In genomic region chr4:132268871-132269739, GRCm38 (mm10) we compare ENCODE assay signal across 8 mouse cellular contexts. TPM values are rescaled to one million over a fixed set of nuclear protein-coding genes. Genes with fewer than 3 reads are reported as not detected.
DNase-seq lines count a peak whose midpoint lies in the region; ATAC-seq and TF ChIP-seq lines count a peak whose summit lies in the region.

No protein-coding gene starts in this region.

- no peaks in the 10 kb centered on the region for H3K36me3 ChIP-seq in heart, embryonic 13.5 days
- no peaks in the 10 kb centered on the region for H3K36me3 ChIP-seq in heart, embryonic 11.5 days (ENCODE audit: control insufficient read depth, insufficient read depth, low read length)
- H3K36me3 ChIP-seq in embryonic facial prominence, embryonic 15.5 days, result no peaks in the 10 kb centered on the region
- H3K36me3 ChIP-seq in liver, embryonic 14.5 days (replicated peaks; ENCODE audit: control insufficient read depth, insufficient read depth, low read depth), result no peaks in the 10 kb centered on the region

- no peak for ATAC-seq in heart, embryonic 13.5 days (ENCODE audit: extremely low read depth, insufficient number of reproducible peaks, low FRiP score, low TSS enrichment)
- ATAC-seq in heart, embryonic 11.5 days (replicated peaks; ENCODE audit: insufficient number of reproducible peaks, low FRiP score, low TSS enrichment), result no peak
- ATAC-seq in embryonic facial prominence, embryonic 15.5 days (ENCODE audit: insufficient number of reproducible peaks, low FRiP score, low TSS enrichment, low read depth), result no peak
- no peak; the same call in 1 of the 2 replicates for ATAC-seq in liver, embryonic 14.5 days (ENCODE audit: insufficient read depth)

- intact Hi-C loops in left cerebral cortex, postnatal 25 days (cut with DNase I), result no loop called here

- peak overlapping the region; percentile 90 for H3K27ac ChIP-seq in heart, embryonic 13.5 days (replicated peaks)
- H3K27ac ChIP-seq in heart, embryonic 11.5 days (ENCODE audit: low read depth, low read length), result no peak overlapping the region
- peak overlapping the region; percentile 98 for H3K27ac ChIP-seq in embryonic facial prominence, embryonic 15.5 days (replicated peaks)
- peak overlapping the region; percentile 84 for H3K27ac ChIP-seq in liver, embryonic 14.5 days

- 12% methylated on average over 6 of the region's 6 CpGs for WGBS in heart, embryonic 13.5 days
- 14% methylated on average over 6 of the region's 6 CpGs for WGBS in heart, embryonic 11.5 days (ENCODE audit: insufficient replicate concordance)
- WGBS in embryonic facial prominence, embryonic 15.5 days, result 6% methylated on average over 6 of the region's 6 CpGs
- WGBS in liver, embryonic 14.5 days (ENCODE audit: insufficient replicate concordance), result 6% methylated on average over 6 of the region's 6 CpGs

- peaks cover 14% of the 10 kb centered on the region for H3K4me1 ChIP-seq in heart, embryonic 13.5 days
- peaks cover 5% of the 10 kb centered on the region; the same call in 1 of the 2 replicates for H3K4me1 ChIP-seq in heart, embryonic 11.5 days (ENCODE audit: control insufficient read depth, insufficient read depth, low read length)
- H3K4me1 ChIP-seq in embryonic facial prominence, embryonic 15.5 days, result peaks cover 17% of the 10 kb centered on the region; the same call in 1 of the 2 replicates
- H3K4me1 ChIP-seq in liver, embryonic 14.5 days (replicated peaks; ENCODE audit: control insufficient read depth in 2 of 2, insufficient read depth in 2 of 2, low read length in 1 of 2), result peaks cover 2 to 12% of the 10 kb centered on the region in 2 experiments; a peak in 3 of 4 replicates

- TF ChIP-seq EP300 in liver, embryonic 14.5 days (IDR thresholded peaks at IDR 0.05; ENCODE audit: low read depth), result no peak

- H3K9ac ChIP-seq in heart, embryonic 13.5 days, result no peak overlapping the region
- H3K9ac ChIP-seq in heart, embryonic 11.5 days (ENCODE audit: low read depth, low read length), result no peak overlapping the region
- no peak overlapping the region for H3K9ac ChIP-seq in embryonic facial prominence, embryonic 15.5 days
- no peak overlapping the region for H3K9ac ChIP-seq in liver, embryonic 14.5 days (replicated peaks)

- H3K4me3 ChIP-seq in heart, embryonic 13.5 days, result no peak overlapping the region
- H3K4me3 ChIP-seq in heart, embryonic 11.5 days (ENCODE audit: low read depth, low read length), result no peak overlapping the region
- no peak overlapping the region for H3K4me3 ChIP-seq in embryonic facial prominence, embryonic 15.5 days (replicated peaks)
- no peak overlapping the region for H3K4me3 ChIP-seq in liver, embryonic 14.5 days (ENCODE audit: insufficient read depth in 1 of 2, low read depth in 2 of 2, low read length in 2 of 2)

- peak overlapping the region; percentile 73 for H3K4me2 ChIP-seq in heart, embryonic 13.5 days
- no peak overlapping the region for H3K4me2 ChIP-seq in heart, embryonic 11.5 days
- H3K4me2 ChIP-seq in embryonic facial prominence, embryonic 15.5 days (replicated peaks), result 0 out of 2 replicates have a peak overlapping the region, but pooled peaks have one; percentile 61
- H3K4me2 ChIP-seq in liver, embryonic 14.5 days (ENCODE audit: low read depth), result no peak overlapping the region; the same call in 1 of the 2 replicates

- peak; percentile 14 to 33 for DNase-seq in CD8-positive naive resting alpha-beta T cell, adult 2 months (ENCODE audit: low read depth in 2 of 2, low spot score in 2 of 2)
- no peak for DNase-seq in liver, embryonic 14.5 days (ENCODE audit: low read depth in 3 of 3, low spot score in 3 of 3)
- DNase-seq in yolk sac, embryonic 10.5 days (ENCODE audit: low spot score), result peak; percentile 35
- no peak for DNase-seq in left cerebral cortex, postnatal 25 days (ENCODE audit: low spot score in 2 of 2)
- no peak for DNase-seq in layer of hippocampus, adult 8-10 months (ENCODE audit: low spot score in 2 of 2)

- no peaks in the 10 kb centered on the region for H3K9me3 ChIP-seq in heart, embryonic 13.5 days
- no peaks in the 10 kb centered on the region for H3K9me3 ChIP-seq in heart, embryonic 11.5 days (replicated peaks; ENCODE audit: control insufficient read depth, low read length)
- no peaks in the 10 kb centered on the region for H3K9me3 ChIP-seq in embryonic facial prominence, embryonic 15.5 days (replicated peaks)
- H3K9me3 ChIP-seq in liver, embryonic 14.5 days (ENCODE audit: control insufficient read depth, low read length), result no peaks in the 10 kb centered on the region

- no peaks in the 10 kb centered on the region for H3K27me3 ChIP-seq in heart, embryonic 13.5 days (replicated peaks)
- no peaks in the 10 kb centered on the region for H3K27me3 ChIP-seq in heart, embryonic 11.5 days (ENCODE audit: control insufficient read depth, insufficient read depth, low read length)
- no peaks in the 10 kb centered on the region for H3K27me3 ChIP-seq in embryonic facial prominence, embryonic 15.5 days
- H3K27me3 ChIP-seq in liver, embryonic 14.5 days (ENCODE audit: control insufficient read depth, insufficient read depth, low read length), result no peaks in the 10 kb centered on the region

- TF ChIP-seq CTCF in liver, embryonic 14.5 days (IDR thresholded peaks at IDR 0.05; ENCODE audit: low read depth), result peak; percentile 54

RNA-seq across cellular contexts. Expression of gene Taf12, which starts 5.1 kb away (rescaled TPM):
- 26.6 and 33.6 TPM in 2 replicates for polyA plus RNA-seq in heart, embryonic 13.5 days (2015; fragmentation: Nextera tagmentation; extraction: Ambion mirVana)
- 35.7 and 37.3 TPM in 2 replicates for polyA plus RNA-seq in heart, embryonic 11.5 days (2014; fragmentation: Nextera tagmentation; extraction: Ambion mirVana)
- 44.4 and 48.8 TPM in 2 replicates for polyA plus RNA-seq in embryonic facial prominence, embryonic 15.5 days (2015; fragmentation: Nextera tagmentation; extraction: Ambion mirVana)
- 10.4 and 24.5 TPM in 2 replicates for polyA plus RNA-seq in liver, embryonic 14.5 days (2012; rRNA removed)
- 48.7 and 49.5 TPM in 2 replicates for polyA plus RNA-seq in liver, embryonic 14.5 days (2014; fragmentation: Nextera tagmentation; extraction: Ambion mirVana)
- 10 to 100 TPM; 19.2 to 22.5 TPM for total RNA-seq in left cerebral cortex, postnatal 25 days (2021)
- total RNA-seq in layer of hippocampus, adult 8-10 months (2022), result 10 to 100 TPM; 20.6 to 27.9 (median 24.9) TPM

RNA-seq across cellular contexts. Expression of gene Gmeb1, which starts 7.7 kb away (rescaled TPM):
- polyA plus RNA-seq in heart, embryonic 13.5 days (2015; fragmentation: Nextera tagmentation; extraction: Ambion mirVana), result 27.5 and 28.8 TPM in 2 replicates
- polyA plus RNA-seq in heart, embryonic 11.5 days (2014; fragmentation: Nextera tagmentation; extraction: Ambion mirVana), result 28.1 and 28.3 TPM in 2 replicates
- polyA plus RNA-seq in embryonic facial prominence, embryonic 15.5 days (2015; fragmentation: Nextera tagmentation; extraction: Ambion mirVana), result 37.5 and 37.8 TPM in 2 replicates
- 6.3 and 8.1 TPM in 2 replicates for polyA plus RNA-seq in liver, embryonic 14.5 days (2012; rRNA removed)
- 9.9 and 12.2 TPM in 2 replicates for polyA plus RNA-seq in liver, embryonic 14.5 days (2014; fragmentation: Nextera tagmentation; extraction: Ambion mirVana)
- total RNA-seq in left cerebral cortex, postnatal 25 days (2021), result 10 to 100 TPM; 25.2 to 26.2 TPM
- 10 to 100 TPM; 23.9 to 25.1 (median 24.5) TPM for total RNA-seq in layer of hippocampus, adult 8-10 months (2022)

RNA-seq across cellular contexts. Expression of gene Rab42, which starts 34.1 kb away (rescaled TPM):
- 1.1 and 1.8 TPM in 2 replicates for polyA plus RNA-seq in heart, embryonic 13.5 days (2015; fragmentation: Nextera tagmentation; extraction: Ambion mirVana)
- 0.57 and 1.8 TPM in 2 replicates for polyA plus RNA-seq in heart, embryonic 11.5 days (2014; fragmentation: Nextera tagmentation; extraction: Ambion mirVana)
- polyA plus RNA-seq in embryonic facial prominence, embryonic 15.5 days (2015; fragmentation: Nextera tagmentation; extraction: Ambion mirVana), result 2.4 and 3.4 TPM in 2 replicates
- 0.33 and 0.47 TPM in 2 replicates for polyA plus RNA-seq in liver, embryonic 14.5 days (2012; rRNA removed)
- 0.25 and 0.27 TPM in 2 replicates for polyA plus RNA-seq in liver, embryonic 14.5 days (2014; fragmentation: Nextera tagmentation; extraction: Ambion mirVana)
- total RNA-seq in left cerebral cortex, postnatal 25 days (2021), result 1 to 10 TPM; 1.2 to 1.5 TPM
- 1 to 10 TPM; 1.4 to 2.8 (median 1.9) TPM for total RNA-seq in layer of hippocampus, adult 8-10 months (2022)

RNA-seq across cellular contexts. Expression of gene Ythdf2, which starts 57.0 kb away (rescaled TPM):
- polyA plus RNA-seq in heart, embryonic 13.5 days (2015; fragmentation: Nextera tagmentation; extraction: Ambion mirVana), result 58.8 and 60.8 TPM in 2 replicates
- 72.5 and 77.9 TPM in 2 replicates for polyA plus RNA-seq in heart, embryonic 11.5 days (2014; fragmentation: Nextera tagmentation; extraction: Ambion mirVana)
- 95.3 and 95.7 TPM in 2 replicates for polyA plus RNA-seq in embryonic facial prominence, embryonic 15.5 days (2015; fragmentation: Nextera tagmentation; extraction: Ambion mirVana)
- polyA plus RNA-seq in liver, embryonic 14.5 days (2012; rRNA removed), result 5.5 and 8.5 TPM in 2 replicates
- 29.3 and 31.7 TPM in 2 replicates for polyA plus RNA-seq in liver, embryonic 14.5 days (2014; fragmentation: Nextera tagmentation; extraction: Ambion mirVana)
- 10 to 100 TPM; 45.4 to 46.3 TPM for total RNA-seq in left cerebral cortex, postnatal 25 days (2021)
- 10 to 100 TPM; 45.4 to 48.3 (median 46.8) TPM for total RNA-seq in layer of hippocampus, adult 8-10 months (2022)

Comparison
In these comparisons a context has a peak if more than half of its experiments do, and no peak if none do; other contexts are left out.
1. H3K4me2 ChIP-seq: peak in heart, embryonic 13.5 days (single experiment) and embryonic facial prominence, embryonic 15.5 days (single experiment); none in heart, embryonic 11.5 days (single experiment) and liver, embryonic 14.5 days (single experiment).
2. DNase-seq: peak in CD8-positive naive resting alpha-beta T cell, adult 2 months (2 of 2) and yolk sac, embryonic 10.5 days (single experiment); none in liver, embryonic 14.5 days (0 of 3), left cerebral cortex, postnatal 25 days (0 of 2) and layer of hippocampus, adult 8-10 months (0 of 2).